Mouse (Mus musculus): Measurements from ENCODE around the gene Zfp512.
"Not testable (repeated sequence)": the region's sequence is repeated elsewhere in the genome, so short reads cannot be mapped to it uniquely, and the experiment has no call there.

- not testable (repeated sequence) for TF ChIP-seq CTCF, EP300 (IDR thresholded peaks at IDR 0.05; ENCODE audit: low read depth)
Observed at GRCm38 (mm10) chr5:31434727-31435126, 17.5 kb upstream of the Zfp512 start.
